Mouse (Mus musculus) heart, embryonic 16.5 days (tissue): ENCODE data around the gene Stum. TPM values are rescaled to one million over a fixed set of nuclear protein-coding genes. Genes with fewer than 3 reads are reported as not detected.

Experiments used
- ATAC-seq: fragments of 200-750 bp; cut with Nextera tagmentation; replicated peaks from 2 replicates; pipeline ENCODE4 v1.8.0; 2017; ENCODE audit warnings: moderate number of reproducible peaks; ENCODE audit not compliant: insufficient read depth, low FRiP score; ENCODE audit errors: extremely low read depth
- H3K27ac ChIP-seq: fragments of 300-500 bp; sonication (generic); 2 replicates; pipeline ENCODE4 v1.5.1; 2014; ENCODE audit warnings: mild to moderate bottlenecking, low read length, control low read depth, moderate library complexity
- H3K27me3 ChIP-seq: fragments of 300-500 bp; sonication (generic); 2 replicates; pipeline ENCODE4 v1.6.1; 2014; ENCODE audit warnings: low read length, mixed read lengths; ENCODE audit not compliant: control insufficient read depth, insufficient read depth
- H3K36me3 ChIP-seq: fragments of 300-500 bp; sonication (generic); 2 replicates; pipeline ENCODE4 v1.6.1; 2014; ENCODE audit not compliant: control insufficient read depth, insufficient read depth
- H3K4me1 ChIP-seq: fragments of 300-500 bp; sonication (generic); 2 replicates; pipeline ENCODE4 v1.6.1; 2014; ENCODE audit warnings: low read length, mixed read lengths; ENCODE audit not compliant: control insufficient read depth, insufficient read depth
- H3K4me2 ChIP-seq: fragments of 300-500 bp; sonication (generic); 2 replicates; pipeline ENCODE4 v1.6.1; 2014; ENCODE audit warnings: low read depth, mild to moderate bottlenecking, control low read depth, low read length
- H3K4me3 ChIP-seq: fragments of 300-500 bp; sonication (generic); 2 replicates; pipeline ENCODE4 v1.5.1; 2014; ENCODE audit warnings: mild to moderate bottlenecking, control low read depth, low read length
- H3K9ac ChIP-seq: fragments of 300-500 bp; sonication (generic); 2 replicates; pipeline ENCODE4 v1.6.1; 2014; ENCODE audit warnings: low read length, control low read depth
- H3K9me3 ChIP-seq: fragments of 300-500 bp; sonication (generic); replicated peaks from 2 replicates; pipeline ENCODE4 v1.6.1; 2016; ENCODE audit warnings: low read length; ENCODE audit not compliant: control insufficient read depth
- WGBS: fragments of 180-500 bp; shearing (Covaris S2); extraction: QIAGEN DNeasy Blood & Tissue Kit; methylation state at CpG from one replicate; pipeline ENCODE4 v1.1.7; 2014; 5-methylcytosine and 5-hydroxymethylcytosine counted together
- polyA plus RNA-seq: library from polyadenylated mRNA; unstranded; fragments of >200 nt; fragmentation: Nextera tagmentation; extraction: Ambion mirVana; gene quantifications from 2 replicates; pipeline ENCODE4 v1.2.1, GENCODE M21; 2015

The Stum gene
- polyA plus RNA-seq, 1 experiment from 2014 or later = 1.00 TPM

GRCm38 (mm10) chr1:180384486-180384885, 98.8 kb downstream of the Stum start:
- no peak overlapping the region for H3K4me2 ChIP-seq
- H3K27ac ChIP-seq = peak overlapping the region; percentile 51
- H3K36me3 ChIP-seq = no peaks in the 10 kb centered on the region
- no peaks in the 10 kb centered on the region for H3K27me3 ChIP-seq
- peaks cover 43% of the 10 kb centered on the region for H3K4me1 ChIP-seq
- 50% methylated on average over 10 of the region's 10 CpGs for WGBS
- H3K4me3 ChIP-seq = no peak overlapping the region
- 0 out of 2 replicates have a peak overlapping the region, but pooled peaks have one; percentile 7 for H3K9ac ChIP-seq
- no peaks in the 10 kb centered on the region for H3K9me3 ChIP-seq
- no peak for ATAC-seq

- peaks cover 40% of the 10 kb centered on the region for H3K4me1 ChIP-seq
- no peak overlapping the region for H3K4me3 ChIP-seq
- H3K27me3 ChIP-seq = no peaks in the 10 kb centered on the region
- H3K4me2 ChIP-seq = no peak overlapping the region
- 95% methylated on average over 8 of the region's 8 CpGs for WGBS
- no peaks in the 10 kb centered on the region for H3K36me3 ChIP-seq
- H3K27ac ChIP-seq = no peak overlapping the region
- H3K9ac ChIP-seq = no peak overlapping the region
- ATAC-seq = no peak
- no peaks in the 10 kb centered on the region for H3K9me3 ChIP-seq
Measured at GRCm38 (mm10) chr1:180383884-180384283, 99.4 kb downstream of the Stum start.

Other genes with a start within 250 kb of the Stum start
- gene Psen2, start 220.1 kb downstream of the Stum start, polyA plus RNA-seq = 16.5 TPM in 2 replicates
- gene Itpkb, start 153.0 kb downstream of the Stum start, polyA plus RNA-seq = 7.3 and 8.7 TPM in 2 replicates
- gene Parp1, start 85.4 kb upstream of the Stum start, polyA plus RNA-seq = 88.3 and 88.7 TPM in 2 replicates
- 11.7 and 15.0 TPM in 2 replicates for gene Lin9, start 157.6 kb upstream of the Stum start, polyA plus RNA-seq
- 0.24 TPM in 1 of 2 replicates, not detected in the other for gene Mixl1, start 213.5 kb upstream of the Stum start, polyA plus RNA-seq
- gene Acbd3, start 242.5 kb upstream of the Stum start, polyA plus RNA-seq = 18.3 and 19.2 TPM in 2 replicates